Mouse (Mus musculus): ENCODE results near the gene Nfatc4.

The Nfatc4 gene

DNA sequence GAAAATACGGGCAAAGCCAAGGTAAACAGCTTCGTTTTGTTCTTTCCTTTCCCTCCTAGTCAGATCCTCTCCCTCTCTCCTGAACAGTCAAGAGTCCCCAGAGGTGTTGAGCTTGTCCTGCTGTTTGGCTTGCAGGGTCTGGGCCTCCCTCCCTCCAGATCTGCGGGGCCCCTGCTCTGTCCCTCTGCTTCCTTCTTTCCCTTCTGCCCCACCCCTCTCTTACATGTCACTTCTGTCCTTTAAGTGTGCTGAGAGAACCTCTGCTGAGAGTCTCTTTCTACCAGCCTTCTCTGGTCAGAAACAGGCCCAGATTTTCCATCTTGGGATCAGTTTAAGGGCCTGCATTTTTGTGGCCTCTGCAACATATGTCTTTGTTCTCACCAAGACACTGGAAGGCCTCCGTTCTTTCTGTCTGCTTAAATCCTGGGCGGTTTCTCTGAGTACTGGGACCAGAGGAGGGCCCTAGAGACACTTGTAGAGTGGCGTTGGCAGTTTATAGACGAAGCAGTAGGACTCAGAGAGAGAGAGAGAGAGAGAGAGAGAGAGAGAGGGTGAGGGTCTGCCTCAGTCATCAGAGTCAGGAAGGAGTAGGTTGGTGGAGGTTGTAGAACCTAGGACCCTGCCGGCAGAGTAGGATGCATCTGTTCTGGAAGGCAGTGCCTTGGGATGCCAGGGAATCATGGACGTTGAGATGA is 31.6 kb downstream of the Nfatc4 start:
- no peak for DNase-seq

DNA sequence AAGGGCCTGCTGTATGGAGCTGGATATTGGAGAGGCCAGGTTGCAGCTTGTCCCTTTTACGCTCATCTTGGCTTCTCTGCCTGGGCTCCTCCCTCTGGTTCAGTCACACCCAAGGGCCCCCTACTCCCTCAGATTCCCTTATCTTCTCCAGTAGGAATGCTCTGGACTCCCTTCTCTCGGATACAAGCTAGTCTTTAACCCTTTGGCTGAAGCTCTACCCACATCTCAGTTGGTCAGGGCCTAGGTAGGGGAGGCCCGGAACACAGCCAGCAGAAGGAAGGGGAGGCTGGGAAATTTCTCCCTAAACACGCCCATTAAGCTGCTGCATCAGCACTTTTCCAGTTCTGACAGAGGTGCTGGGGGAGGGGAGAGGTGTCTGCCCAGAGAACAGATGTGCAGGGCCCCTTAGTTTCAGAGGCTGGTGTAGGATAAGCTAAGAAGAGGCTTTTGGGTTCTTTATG is 32.2 kb downstream of the Nfatc4 start:
- DNase-seq: no peak

DNA sequence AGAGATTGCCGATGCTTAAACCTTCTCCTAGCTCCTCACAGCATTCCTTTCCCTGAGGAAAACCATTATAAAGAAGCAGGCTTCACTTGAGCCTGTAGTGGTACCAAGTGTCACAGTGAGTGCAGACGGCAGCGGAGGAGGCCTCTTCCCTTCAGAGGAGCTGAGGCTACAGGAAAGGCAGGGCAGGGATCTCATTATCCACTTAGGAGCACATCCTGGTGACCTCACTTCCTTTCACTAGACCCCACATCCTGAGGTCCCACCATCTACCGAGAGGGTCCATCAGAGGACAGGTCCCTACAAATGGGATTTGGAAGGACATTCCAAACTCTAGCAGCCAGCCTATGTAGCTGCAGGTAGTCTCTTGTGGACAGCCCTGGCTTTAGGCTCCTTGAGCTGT is 34.6 kb downstream of the Nfatc4 start:
- no peak for DNase-seq

DNA sequence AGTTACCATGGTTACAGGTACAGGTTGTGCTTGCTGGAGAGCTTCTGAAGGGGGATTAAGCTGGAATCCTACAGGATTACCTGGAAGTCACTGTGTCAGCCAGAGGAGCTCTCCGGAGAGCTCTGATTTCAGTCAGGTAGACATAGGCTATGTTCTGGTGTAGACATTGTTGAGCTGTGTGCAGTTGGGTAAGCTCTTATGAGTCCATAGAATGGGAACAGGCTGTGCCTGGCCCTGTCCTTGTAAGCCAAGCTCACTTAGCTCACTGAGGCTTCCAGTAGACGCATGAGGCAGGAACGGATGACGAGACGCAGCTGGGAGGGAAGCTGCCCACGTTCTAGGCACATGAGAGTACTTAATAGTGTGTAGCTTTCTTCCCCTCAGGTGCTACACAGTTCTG is 39.2 kb downstream of the Nfatc4 start:
- DNase-seq: no peak

DNA sequence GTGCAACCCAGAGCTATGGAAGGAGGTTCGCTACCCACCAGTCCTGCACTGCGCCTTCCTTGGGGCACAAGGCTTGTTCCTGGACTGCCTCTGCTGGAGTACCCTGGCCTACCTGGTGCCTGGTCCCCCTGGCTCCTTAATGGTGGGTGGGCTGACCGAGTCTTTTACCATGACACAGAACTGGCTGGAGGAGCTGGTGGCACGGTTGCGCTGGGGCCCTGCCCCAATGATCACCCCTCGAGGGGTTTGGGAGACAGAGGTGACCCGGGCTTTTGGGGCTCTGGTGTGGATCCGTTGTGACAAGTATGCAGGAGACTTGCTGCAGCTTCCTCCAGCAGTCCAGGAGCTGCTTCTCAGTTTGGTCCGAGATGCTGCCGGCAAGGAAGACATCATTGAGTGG is 40.0 kb downstream of the Nfatc4 start:
- DNase-seq: no peak

DNA sequence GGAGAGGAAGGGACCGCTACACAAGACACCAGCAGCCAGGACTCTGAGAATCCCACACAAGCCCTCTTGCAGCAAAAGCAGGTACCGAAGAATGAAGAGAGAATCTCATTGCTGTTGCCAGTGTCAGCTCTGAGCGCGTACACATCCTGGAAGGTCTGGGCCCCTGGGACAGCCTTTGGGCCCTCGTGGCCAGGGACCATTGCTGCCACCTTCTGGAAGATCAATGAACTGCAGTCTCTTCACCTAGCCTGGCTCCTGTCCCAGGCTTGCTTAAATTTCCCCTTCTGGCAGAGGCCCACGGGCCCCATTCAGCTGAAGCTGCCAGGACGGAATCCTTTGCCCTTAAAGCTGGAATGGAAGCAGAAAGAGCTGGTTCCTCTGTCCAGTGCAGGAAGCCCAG is 40.8 kb downstream of the Nfatc4 start:
- DNase-seq: peak; percentile 25

DNA sequence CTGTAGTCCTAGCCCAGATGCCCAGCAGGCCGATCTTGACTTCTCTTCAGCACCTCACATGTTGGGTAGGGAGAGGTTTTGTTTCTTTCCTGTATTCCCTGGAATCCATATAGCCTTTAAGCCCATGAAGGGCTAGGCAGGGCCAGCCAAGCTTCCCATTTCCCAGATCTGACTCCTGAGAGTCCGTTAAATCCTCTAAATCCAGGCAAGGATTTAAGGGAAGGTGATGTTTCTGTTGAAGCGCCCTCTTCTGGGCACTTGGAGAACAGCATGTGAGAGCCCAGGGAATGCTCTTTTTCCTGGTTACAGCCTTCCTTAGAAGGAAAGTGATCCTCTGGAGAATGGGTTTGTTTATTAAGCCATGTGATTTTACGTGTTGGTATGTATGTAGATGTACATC is 44.0 kb downstream of the Nfatc4 start:
- peak; percentile 46 for DNase-seq

DNA sequence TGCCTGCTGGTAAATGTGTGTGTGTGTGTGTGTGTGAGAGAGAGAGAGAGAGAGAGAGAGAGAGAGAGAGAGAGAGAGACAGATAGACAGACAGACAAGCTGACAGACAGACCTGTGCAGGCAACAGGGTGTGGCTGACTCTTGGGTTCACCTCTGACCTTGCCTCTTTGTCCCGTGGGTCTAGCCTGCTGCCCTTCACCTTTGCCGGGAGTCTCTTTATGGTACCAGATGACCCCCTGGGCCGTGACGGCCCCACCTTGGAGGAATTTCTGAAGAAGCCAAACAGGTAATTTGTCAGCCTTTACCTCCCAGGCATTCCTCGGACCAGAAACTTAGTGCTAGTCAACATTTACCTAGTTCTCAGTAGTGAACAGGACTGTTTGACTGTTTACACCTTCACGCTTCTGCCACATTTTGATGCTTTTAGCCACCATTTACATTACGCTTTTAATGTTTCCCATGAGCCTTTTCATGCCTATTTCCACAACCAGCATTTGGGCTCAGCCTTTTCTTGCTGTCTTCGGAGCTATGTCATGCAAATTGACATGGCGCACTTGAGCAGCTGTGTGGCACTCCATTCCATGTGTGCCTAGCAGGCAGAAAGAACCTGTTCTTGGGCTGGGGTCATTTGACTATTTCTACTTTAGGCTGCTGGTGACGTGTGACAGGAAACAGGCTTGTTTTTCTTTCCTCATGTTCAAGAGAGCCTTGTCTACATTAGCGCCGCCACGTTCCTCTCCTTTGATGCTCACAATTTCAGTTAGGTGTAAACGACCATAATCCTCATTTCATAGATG is 45.5 kb downstream of the Nfatc4 start:
- DNase-seq: no peak

DNA sequence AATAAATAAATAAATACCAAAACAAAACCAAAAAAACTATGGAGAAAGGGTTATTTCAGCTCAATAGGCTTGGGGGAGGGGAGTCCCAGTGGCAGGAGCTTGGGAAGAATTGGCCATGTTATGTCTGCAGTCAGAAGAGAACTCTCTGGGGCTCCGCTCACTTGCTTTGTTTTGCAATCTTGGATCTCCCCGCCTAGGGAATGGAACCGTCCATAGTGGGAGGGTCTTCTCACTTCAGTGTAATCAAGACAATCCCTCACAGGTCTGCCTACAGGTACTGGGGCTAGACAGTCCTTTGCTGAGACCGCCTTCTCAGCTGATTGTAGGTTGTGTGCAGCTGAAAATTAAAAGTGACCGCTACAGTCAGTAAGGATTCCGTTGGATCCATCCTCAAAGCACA is 46.6 kb downstream of the Nfatc4 start:
- DNase-seq: no peak

DNA sequence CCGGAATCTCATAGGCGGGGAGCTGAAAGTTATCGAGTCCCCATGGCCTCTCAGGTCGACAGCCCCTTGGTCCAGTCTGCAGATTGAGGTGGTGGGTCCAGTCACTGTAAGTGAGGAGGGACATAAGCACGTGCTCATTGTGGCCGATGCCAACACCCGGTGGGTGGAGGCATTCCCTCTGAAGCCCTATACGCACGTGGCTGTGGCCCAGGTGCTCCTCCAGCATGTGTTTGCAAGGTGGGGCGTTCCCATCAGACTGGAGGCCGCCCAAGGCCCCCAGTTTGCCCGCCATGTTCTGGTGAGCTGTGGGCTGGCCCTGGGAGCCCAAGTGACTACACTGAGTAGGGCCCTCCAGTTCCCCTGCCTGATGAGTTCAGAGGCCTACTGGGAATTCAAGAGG is 49.1 kb downstream of the Nfatc4 start:
- DNase-seq: no peak

DNA sequence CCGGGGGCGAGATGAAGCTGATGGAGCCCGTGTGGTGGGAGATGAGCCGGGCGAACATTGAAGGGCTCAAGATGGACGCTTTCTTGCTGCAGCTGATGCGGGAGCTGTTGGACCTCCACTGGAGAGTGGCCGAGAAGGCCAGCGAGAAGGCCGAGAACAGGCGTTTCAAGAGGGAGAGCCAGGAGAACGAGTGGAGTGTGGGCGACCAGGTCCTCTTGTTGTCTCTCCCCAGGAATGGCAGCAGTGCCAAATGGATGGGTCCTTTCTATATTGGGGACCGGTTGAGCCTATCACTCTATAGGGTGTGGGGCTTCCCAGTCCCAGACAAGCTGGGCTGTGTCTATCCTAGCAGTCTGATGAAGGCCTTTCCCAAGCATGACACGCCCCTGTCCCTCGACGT is 49.6 kb downstream of the Nfatc4 start:
- DNase-seq: no peak

DNA sequence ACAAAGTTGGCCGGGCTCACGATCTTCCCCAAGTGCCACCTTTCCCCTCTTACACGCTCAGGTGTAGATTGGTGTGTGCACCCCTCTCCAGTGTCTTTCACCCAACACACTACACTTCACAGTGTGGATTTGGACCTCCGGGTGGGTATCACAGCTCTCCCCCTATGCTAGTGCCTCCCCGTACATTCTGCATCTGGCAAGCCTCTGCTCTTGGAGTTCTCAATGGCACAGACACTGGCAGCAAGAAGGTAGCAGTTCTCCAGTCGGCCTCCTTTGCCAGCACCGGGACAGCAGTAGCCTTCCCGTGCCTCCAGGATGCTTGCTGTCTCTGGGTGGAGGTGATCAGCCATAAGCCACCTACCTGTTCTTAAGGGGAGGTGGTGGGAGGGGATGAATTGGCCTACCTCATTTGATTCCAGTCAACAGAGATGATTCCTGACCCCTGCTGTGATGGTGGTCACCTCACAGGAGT is 50.3 kb downstream of the Nfatc4 start:
- DNase-seq: no peak

DNA sequence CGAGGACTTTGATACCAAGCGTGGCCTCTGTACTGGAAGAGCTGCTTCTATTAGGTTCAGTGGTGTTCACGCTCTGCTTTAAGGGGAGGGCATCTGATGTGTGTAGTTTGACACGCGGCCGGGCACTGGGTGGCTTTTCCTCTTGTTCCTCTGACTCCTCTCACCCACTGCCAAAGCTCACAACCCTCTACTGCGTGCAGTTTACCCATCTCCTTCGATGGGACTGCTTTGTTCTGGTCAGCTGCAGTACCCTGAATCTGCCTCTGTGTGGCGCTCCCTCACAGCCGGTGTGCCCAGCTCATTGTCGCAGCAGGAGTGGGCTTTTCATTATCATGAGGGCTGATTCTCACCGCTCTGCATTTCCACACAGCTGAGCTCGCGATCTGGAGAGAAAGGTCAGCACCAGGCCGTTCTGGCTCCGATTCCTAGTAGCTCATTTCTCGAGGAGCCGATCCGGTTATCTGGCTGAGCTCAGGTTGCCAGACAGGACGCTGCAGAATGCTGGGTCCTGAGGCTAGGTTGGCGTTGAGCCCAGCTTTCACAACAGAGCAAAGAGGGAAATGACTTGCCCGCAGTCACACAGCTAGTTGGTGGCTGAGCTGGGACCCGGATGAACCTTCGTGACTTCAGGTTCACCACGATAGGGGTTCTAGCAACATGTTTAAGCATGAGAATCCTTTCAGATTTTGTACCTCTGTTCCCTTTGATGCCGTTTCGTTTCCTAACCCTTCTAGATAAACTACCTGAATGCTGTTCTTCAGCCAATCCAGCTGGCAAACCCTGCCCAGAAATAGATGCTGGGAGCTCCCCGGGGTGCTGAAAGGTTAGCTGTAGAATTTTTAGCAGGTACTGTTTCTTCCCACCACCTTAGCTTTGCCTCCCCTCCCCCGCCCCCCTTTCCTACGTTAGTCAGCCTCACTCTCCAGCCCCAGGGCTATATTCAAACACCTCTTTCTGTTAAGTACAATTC is 51.1 kb downstream of the Nfatc4 start:
- peak; percentile 53 for DNase-seq

DNA sequence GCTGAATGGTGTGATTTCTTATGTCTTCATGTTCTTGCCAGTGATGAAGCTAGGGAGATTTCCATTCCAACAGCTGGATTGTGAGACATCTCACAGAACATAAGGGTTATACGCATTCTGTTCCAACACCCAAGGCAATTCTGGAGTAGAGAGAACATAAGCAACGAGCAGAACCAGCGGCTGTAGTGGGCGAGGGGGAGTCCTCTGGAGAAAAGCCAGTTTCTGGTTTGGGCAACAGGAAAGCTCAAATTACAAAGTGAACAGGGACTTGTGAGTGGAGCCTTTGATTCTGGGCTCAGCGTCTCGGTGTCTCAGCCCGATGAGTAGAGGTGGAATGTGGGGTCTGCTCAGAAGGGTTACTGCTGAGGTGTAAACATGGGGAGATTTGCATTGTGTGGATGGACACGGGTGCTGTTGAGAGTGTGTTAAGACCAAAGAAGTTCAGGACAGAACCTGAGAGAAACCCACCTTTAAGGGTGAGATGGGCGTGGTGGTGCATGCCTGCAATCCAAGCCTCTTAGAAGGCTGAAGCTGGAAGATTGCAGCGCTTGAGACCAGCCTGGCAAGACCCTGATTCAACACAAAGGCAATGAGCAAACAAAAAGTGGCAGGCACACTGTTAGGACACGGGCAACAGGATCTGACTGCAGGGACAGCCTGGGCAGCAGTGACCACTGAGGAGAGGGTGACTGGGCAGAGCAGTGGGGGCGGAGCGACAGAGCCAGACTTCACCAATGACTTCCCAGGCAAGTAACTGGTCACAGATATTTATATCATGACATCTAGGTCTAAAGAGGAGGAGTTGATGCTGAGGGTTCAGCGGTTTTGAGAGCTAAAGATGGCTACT is 54.7 kb downstream of the Nfatc4 start:
- DNase-seq: no peak

DNA sequence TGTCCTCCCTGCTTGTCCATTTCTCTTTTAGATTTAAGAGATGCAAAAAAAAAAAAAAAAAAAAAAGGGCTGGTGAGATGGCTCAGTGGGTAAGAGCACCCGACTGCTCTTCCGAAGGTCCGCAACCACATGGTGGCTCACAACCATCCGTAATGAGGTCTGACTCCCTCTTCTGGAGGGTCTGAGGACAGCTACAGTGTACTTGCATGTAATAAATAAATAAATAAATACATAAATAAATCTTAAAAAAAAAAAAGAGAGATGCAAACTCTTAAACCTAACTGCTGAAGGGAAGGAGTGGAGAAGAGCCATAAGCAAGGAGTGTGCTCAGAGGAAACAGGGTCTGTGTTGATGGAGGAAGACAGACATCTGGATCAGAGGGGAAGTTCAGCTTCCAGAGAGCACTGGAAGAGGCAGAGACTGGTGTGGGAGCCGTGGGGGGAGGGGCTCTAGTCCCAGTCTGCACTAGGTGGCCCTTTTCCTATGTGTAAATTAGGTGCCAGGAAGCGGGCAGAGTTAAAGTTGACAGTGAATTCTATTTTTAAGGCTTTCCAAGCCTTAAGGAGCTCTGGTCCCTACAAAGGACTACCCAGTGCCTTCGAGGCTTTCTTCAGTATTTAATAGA is 55.5 kb downstream of the Nfatc4 start:
- DNase-seq: no peak

DNA sequence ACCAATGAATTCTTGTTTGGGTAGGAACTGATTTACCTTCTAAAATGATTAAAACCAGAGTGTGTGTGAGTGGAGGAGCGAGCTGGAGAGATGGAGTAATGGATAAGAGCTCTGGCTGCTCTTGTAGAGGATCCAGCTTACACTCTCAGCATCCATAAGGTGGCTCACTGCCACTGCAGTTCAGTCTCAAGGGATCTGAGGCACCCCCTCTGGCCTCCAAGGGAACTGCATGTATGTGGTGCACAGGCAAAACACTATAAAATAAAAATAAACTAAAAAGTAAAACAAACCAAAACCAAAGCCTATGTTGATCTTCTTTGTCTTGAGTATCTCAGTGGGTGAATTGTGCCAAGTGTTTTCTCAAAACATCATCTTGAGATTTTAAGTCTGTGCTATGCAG is 56.7 kb downstream of the Nfatc4 start:
- DNase-seq: peak; percentile 80

DNA sequence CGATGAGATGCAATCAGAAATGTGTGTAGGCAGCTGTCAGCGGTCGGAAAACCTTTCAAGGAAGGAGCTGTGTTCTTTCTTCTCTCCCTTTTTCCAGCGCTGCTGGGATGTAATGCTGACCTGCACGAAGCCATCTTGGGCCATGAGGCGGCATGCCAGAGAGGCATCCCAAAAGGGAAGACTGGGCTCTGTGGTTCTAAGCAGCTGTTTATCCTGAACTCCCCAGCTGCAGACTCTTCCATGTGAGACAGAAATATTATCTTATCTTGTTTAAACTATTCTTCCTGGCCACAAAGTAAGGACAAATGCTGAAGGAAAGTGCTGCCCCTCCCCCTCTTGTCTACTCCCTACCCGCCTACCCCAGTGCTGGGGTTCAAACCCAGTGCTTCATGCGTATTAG is 58.0 kb downstream of the Nfatc4 start:
- no peak for DNase-seq

DNA sequence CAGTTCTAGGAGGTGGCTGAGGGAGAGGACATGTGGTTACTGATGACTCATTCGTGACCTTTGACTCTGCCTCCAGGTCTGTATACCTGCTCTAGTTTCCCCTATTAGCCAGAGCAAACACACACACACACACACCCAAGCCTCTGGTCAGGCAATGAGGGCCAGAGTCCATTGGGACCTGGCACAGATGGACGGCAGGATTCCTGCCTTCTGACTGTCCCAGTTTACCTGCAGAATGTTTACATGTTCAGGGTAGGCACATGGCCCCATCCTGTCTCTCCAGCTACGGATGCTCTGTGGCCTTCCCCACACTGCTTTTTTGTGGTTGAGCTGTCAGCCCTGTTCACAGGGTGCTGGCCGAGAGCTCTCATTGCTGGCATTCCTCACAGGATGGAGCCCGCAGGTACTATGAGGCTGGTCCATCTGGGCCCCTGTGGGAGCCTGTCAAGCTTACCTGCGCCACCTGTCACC is 59.3 kb downstream of the Nfatc4 start:
- DNase-seq: no peak

DNA sequence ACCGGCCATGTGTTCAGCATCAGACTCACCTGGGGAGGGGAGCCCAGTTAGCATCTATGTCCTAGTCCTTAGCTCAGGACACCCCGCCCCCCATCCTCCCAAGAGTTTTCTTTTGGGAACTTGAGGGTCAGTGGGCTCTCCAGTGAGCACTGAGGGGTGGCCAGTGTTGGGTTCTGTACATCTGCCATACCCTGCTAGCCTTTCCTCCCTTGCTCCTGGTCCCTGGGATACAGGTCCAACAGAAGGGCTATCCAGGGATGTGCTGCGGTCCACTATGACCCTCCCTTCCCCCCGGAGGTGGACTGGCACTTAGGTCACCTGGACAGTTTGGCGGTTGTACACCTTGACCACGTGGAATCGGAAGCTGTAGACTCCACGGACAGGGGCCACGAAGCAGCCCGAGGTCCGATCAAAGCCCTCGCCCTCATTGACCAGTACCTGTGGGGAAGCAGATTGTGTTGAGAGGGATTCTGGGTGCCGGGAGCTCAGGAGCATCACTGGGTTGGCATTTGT is 60.3 kb downstream of the Nfatc4 start:
- DNase-seq: no peak
